Mouse (Mus musculus) spleen, adult 12 weeks (tissue): ENCODE data around the gene Foxi1.

Experiments
- DNase-seq: peaks from one replicate; pipeline ENCODE4 v3.0.0; 2022; ENCODE audit warnings: low spot score

Foxi1 gene

DNA sequence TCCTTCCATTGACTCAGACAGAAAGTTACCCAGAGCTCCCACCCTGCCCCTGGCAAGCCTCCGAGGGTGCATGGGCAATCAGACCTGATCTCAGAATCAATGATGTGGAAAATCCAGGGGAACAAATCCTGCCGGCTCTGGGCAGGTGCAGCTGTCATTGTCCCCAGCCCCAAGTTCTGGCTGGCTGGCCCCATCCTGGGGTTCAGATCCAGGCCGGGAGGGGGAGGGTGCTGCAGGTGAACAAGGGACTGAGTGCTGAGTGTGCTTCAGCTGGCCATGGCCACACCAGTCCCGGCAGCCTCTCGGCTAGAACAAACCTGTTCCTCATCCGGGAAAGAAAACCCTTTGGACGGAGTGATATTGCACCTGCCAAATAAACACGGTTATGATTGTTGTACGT lies 49.0 kb downstream of the Foxi1 start:
- no peak for DNase-seq

DNA sequence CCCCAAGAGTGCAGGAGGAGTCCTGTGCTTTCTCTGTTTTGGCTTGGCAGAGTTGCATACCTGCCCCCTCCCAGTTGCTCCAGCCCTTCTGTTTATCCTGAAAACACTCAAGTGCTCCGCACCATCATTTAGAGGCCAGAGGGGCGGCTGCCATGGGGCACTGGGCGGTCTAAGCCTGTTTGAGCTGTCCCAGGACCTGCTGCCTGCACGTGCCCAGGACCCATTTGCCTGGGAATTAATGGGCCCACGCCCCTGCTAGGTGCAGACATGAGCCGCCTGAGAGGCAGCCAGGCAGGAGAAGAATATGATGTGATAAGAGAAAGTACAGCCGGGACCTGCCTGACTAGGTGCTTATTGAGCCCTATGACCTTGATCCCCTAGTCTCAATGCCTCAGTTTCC lies 52.7 kb downstream of the Foxi1 start:
- DNase-seq: no peak
